Mouse (Mus musculus): ENCODE measurements around the gene Lrrc19.

GRCm38 (mm10) chr4:94613972-94614626, 35.8 kb downstream of the Lrrc19 start, which contains the start of gene Ift74:
- TF ChIP-seq TAL1 (IDR thresholded peaks at IDR 0.05; ENCODE audit: low read length) (no peak), GATA1 (IDR thresholded peaks at IDR 0.05; ENCODE audit: low read length) (no peak)
